Comparison of ENCODE assay signal across 16 mouse cellular contexts in genomic region chr5:140163947-140164346, GRCm38 (mm10).
"Had no signal": no experiment of that assay in that cellular context is flagged by ENCODE, and none has a peak within 500 bp of the region (broad histone marks: within the 10 kb centered on the region; RNA-seq: fewer than 3 reads in every experiment).

No protein-coding gene starts in this region.

- H3K27ac ChIP-seq: neural tube, embryonic 13.5 days; neural tube, embryonic 15.5 days; stomach, embryonic 15.5 days; stomach, postnatal 0 days had no signal

- H3K4me2 ChIP-seq: neural tube, embryonic 13.5 days; neural tube, embryonic 15.5 days; stomach, embryonic 15.5 days had no signal

- H3K4me3 ChIP-seq: neural tube, embryonic 13.5 days; neural tube, embryonic 15.5 days; stomach, embryonic 15.5 days had no signal

- H3K36me3 ChIP-seq: neural tube, embryonic 13.5 days; neural tube, embryonic 15.5 days; stomach, embryonic 15.5 days had no signal

- H3K27me3 ChIP-seq: neural tube, embryonic 13.5 days; neural tube, embryonic 15.5 days; stomach, embryonic 15.5 days had no signal

- H3K4me1 ChIP-seq: neural tube, embryonic 13.5 days; stomach, embryonic 15.5 days had no signal

- H3K9me3 ChIP-seq: neural tube, embryonic 13.5 days; neural tube, embryonic 15.5 days; stomach, embryonic 15.5 days had no signal

- DNase-seq: retina, postnatal 1 day; right cerebral cortex, adult 18-20 months; right cerebral cortex, postnatal 14 days; right cerebral cortex, postnatal 25 days; right cerebral cortex, postnatal 4 days; spleen, adult 18-20 months; thymus, adult 18-20 months; thymus, adult 2 months; thymus, postnatal 14 days; thymus, postnatal 25 days; thymus, postnatal 36 days; thymus, postnatal 4 days had no signal

- H3K9ac ChIP-seq: neural tube, embryonic 13.5 days; neural tube, embryonic 15.5 days; stomach, embryonic 15.5 days had no signal
